Mouse (Mus musculus) thymus, postnatal 14 days (tissue): ENCODE measurements around the gene Clpx.
A peak's percentile ranks its signal among the peaks of the same experiment; 100 is the strongest.

ENCODE experiments used
- DNase-seq: peaks from one replicate; pipeline ENCODE4 v3.0.0; 2021

The Clpx gene

DNA sequence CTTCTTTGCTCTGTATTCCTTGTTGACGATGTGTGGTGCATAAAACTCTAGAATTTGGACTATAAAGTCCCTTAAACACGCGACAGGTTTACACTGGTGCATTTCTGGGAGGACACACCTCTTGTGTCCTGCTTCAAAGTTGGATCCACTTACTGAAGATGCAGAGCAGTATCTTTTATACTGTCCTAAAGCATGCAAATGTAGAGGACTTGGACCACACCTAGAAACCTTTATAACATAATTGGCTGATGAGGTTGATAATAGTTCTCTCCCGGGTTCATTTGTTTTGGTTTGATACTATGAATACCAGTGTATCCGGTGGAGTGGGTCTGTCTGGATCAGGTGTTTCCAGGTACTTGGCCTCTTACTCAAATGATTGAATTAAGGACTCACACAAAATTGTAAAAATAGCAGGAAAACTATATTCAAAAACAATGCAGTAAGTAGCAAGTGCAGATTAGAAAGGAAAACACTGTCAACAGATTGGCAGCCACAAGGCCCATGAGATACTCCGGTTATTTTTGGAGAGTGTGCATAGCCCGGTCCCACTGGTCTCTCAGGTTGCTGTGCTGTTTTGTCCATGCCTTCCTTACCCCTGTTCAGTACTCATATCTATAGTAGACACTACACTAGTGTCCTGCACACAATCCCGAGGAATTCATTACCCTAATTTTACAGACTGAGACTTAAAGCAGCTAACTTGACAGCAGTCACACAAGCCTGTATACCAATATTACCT is 53.2 kb downstream of the Clpx start:
- DNase-seq, result no peak

DNA sequence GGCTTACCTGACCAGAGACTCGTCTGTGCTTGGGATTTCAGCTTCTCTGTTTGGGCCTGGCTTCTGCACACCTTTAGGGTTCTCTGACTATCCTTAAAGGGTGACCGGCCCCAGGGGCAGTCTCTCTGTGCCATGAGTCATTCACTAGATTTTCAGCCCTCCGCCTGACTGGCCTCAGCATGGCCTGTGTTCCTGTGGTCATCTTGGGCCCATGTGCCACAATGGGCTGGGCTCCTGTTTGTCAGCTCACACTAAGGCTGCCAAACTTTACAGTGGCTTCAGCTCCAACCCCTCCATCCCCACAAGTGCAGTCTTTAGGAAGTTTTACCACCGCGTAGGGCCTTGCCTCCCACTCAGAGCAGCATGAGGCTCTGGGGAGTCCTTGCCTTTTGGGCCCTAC is 59.2 kb downstream of the Clpx start:
- DNase-seq, result no peak

DNA sequence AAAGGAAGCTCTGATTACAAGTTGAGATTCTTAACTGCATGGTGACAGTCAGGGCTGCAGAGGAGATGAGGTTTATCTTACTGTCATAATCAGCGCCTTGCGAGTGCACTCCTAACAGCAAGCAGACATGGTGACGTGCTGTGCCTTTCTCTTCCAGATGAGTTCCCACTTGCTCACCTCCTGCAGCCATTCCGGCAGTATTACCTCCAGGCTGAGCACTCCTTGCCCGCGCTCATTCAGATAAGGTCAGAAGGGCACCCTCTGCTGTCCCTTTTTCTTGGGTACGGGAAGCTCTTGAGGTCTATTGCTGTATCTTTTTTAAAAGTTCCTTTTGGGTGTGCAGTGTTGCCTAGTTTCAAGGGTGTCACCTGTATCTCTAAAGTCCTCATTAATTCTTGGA is 62.5 kb downstream of the Clpx start:
- DNase-seq, result no peak

DNA sequence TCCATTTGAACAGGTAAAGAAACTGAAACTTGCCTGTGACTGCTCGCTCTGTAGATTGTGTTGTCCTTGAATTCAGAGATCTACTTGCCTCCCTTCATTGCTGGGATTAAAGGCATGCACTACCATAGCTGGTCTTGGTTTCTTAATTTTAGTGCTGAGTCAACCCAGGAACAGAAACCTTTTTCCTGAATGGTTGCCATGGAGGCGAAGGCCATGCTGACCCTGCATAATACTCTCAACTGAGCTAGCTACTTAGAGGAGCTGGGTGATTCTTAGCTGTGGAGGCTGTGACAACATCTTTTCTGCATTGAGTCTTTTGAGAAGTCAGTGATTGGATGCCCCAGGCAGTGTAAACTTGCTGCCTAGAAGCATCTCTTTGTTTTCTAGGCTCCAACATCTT is 62.9 kb downstream of the Clpx start:
- no peak for DNase-seq

DNA sequence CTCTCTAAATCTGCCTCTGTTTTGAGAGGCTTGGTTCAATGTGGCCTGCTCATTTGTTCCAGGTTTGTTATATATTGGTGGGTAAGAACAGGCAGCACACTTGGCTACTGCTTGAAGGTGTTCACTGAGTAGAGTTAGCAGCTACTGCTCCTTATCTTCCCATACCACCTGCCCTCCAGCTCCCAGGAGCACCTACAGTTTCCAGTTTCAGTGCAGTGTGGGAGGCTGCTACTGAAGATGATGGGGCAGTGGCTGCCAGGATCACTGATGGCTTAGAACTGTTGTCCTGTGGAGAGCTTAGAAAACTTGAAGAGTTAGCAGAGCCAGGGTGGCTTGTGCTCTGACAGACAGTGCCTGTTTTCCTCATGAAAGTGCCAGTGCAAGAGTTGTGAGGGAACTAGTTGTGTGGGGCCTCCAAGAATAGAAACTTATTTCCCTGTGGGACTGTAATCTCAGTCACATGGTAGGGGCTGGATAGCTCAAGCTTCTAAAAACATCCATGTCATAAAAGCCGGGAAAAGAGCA is 65.0 kb downstream of the Clpx start:
- DNase-seq, result no peak

DNA sequence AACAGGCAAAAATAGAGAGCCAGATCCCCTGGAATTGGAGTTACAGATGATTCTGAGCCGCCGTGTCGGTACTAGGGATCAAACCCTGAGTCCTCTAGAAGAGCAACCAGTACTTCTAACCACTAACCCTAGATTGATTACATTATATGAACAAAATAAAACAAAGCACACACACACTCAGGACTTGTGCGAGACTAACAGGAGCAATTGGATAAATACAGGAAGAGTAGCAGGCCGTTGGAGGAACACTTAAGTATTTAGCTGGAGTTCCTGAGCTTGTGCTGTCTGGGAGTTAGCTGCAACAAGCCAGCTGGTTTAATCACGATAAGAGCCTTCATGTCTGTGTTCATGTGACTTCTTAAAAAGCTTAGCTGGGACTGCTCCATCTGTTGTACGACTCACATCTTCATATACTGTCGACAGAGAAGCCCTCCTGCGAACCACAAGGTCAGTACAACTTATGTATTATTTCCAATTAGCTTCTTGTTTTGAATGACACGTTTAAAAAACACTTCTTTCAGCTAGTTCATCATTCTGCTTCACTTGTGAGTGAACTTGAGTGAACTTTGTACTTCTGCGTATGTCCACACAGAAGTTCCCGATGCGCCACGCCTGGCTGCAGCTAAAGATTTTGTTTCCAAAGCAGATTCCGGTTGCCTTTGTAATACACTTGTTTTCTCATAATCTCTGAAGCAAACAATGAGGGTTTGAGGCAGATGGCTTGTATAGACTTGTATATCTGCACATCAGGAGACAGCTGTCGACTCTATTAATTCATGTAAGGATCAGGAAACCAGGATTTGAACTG is 66.8 kb downstream of the Clpx start, which contains the start of gene Ubap1l:
Gene Ubap1l (plus strand): TSS at position 401 of the 808 bp plus-strand sequence.
- no peak for DNase-seq

DNA sequence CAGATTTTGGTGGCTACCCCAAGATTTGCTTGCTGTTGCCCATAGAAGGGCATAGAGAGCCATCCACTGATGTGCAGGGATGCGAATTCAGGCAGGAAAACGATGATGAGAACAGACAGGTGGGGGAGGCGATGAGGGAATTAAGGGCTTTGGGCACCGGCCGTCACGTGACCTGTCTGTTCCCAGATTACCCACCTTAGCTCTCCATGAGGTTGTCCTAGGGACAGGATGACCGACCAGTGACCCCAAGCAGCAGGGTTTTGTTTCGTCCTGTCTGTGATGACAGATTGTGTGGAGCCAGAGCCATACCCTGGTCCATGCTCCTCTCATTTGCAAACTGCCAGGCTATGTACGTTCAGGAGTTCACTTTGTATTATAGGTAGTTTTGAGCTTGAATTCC is 69.6 kb downstream of the Clpx start:
- DNase-seq, result no peak

DNA sequence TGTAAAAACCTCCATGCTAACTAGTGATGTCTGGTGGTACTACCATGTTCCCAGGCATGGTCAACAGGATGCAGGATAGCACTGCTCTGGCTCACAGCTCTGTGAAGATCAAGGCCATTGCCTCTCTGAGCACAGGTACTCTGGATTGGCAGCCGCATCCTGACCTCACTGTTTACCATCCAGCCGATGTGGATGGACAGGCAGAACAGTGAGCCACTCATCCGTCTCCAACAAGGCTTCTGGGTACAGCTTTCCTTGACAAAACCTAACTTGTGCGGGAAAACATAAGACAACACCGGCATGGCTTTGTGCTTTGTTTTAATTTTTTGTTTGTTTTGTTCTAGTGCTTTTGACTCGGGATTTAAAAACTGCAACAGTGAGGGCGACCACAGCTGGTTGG is 71.7 kb downstream of the Clpx start:
- no peak for DNase-seq

DNA sequence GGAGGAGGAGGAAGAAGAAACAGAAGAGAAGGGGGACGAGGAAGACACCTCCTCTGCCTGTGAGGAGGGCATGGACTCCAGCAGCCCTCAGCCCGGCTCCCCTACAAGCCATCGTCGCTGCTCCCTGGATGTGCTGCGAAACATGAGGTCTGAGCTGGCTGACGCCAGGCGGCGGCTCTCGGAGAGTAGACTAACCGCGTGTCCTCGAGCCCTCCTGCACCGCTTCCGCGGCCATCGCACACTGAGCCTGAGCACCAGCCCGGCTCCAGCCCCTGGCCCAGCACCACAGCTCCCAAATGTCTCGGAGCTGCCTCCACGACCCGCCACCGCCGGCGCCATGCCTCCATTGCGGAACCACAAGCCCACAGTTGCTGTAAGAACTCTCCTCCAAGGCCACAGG is 77.7 kb downstream of the Clpx start:
- DNase-seq, result no peak

DNA sequence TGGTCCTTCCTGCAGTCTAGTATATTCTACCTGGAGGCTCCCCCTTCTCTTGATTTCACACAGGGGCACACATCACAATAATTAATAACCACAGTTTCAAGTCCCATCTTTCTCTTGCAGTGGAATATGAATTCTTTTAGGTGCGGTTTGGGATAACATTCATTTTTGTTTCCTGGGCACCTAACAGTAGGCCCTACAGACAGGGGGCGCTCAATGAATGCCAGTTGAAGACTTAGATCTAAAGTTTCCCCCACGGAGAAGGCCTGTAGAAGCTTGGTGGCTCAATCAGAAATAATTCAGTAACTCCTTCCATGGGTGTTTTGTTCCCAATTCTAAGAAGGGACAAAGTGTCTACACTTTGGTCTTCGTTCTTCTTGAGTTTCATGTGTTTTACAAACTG is 78.4 kb downstream of the Clpx start:
- peak; percentile 71 for DNase-seq

DNA sequence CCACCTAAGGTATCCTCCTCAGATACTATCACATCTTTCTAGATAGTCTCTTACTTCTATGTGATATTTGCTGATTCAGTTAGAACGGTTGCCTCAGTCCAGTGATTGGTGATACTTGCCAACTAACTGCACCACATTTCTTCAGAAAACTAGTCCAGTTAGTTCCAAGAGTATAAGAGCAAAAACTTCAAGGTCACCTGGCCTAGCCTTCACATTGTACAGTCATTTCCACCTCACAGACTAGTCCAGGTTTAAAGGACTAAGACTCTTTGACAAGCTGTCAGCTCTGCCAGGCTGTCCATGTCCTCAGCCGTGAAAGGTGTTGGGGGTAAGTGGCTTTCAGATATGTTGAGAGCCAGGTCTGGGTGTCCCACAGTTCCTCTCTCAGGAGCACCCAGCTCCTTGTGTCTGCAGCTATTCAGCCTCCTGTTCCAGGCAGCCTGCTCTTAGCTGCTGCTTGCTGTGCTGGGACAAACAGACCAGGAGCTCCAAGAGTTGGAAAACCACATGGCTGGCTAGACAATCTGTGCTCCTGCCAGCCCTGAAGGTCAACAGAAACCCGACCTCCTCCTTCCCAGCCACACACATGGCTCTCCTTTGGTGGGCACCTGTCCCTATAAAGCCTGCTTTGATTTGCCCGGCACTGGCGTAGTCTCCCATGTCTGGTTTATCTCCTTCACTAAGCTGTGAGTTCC is 80.6 kb downstream of the Clpx start:
- DNase-seq, result no peak

DNA sequence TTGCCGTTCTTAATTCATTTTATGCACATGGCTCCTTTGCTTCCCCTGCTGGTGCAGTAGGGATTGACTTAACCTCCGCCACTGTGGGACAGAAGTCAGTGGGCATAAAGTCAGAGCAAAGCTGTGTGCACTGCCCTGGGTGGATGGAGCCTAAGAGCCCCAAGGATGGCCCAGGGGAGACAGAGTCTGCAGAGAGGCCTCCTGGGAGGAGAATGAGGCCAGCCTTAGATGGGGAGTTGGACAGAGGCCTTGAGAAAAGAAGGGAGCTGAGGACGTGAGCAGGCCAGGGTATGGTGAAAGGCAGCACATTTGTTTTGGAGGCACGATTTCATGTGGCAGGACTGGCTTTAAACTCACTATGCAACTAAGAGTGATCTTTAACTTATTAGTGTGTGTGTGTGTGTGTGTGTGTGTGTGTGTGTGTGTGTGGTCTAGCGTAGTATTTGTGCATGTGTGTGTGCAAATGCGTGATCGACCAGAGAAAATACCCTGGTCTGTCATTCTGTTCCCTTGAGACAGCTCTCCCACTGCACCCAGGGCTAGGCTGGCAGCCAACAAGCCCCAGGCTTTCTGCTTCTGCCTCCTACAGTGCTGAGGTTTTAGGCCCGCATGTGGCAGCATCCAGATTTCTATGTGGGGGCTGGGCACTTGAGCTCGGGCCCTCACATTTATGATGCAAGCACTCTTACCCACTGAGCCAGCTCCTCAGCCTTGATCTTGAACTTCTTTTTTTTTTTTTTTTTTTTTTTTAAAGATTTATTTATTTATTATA is 81.3 kb downstream of the Clpx start:
- no peak for DNase-seq
